Mouse (Mus musculus): ENCODE results near the gene Ppp2r2d. TPM values are rescaled to one million over a fixed set of nuclear protein-coding genes. Genes with fewer than 3 reads are reported as not detected.

Ppp2r2d gene
- polyA plus RNA-seq (2014; fragmentation: Illumina TruSeq; extraction: RNeasy Lipid Tissue Mini Kit (QIAGEN cat#74804); ENCODE audit: low read depth, low replicate concordance) = 39.0 TPM

DNA sequence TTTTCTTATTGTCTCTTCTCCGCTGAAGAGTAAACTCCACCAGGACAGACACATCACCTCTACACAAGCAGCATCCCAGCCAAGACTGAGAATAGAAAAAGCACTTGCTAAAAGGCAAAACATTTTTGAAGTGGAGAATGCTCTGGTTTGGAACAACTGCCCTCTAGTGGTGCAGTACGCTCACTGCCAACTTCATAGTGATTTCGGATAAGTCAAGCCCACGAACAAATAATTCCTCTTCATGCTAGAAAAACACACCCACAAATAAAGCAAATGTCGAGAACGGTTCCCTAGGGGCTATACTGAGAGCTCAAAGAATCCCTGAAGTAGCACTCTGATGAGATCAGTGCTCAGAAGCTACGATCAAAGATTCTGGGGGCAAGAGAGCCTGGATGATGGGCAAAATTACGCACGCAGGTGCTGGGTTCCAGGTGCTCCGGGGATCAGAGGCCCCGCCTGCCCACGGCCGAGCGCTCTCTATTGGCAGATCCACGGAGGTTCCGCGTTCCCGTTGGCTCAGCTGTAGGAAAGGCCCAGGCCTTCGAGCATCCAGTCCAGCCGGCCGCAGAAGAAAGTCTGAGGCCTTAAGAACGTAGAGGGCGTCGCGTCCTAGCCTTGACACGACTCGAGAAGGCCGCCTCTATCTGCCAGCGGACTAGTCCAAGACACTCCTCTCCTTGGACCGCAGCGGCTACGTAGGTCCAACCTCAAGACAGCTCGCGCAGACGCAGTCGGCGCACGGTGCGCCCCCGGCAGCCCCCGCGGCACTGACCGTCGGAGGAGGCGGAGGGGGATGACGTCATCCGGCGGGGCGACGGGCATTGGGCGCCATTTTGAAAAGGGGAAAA is at the start of gene Ppp2r2d, which contains the start of gene Mapk1ip1:
Ppp2r2d (plus strand) TSS at position 536 of the 848 bp plus-strand sequence.
Mapk1ip1 (minus strand) TSS at position 730 of the 848 bp plus-strand sequence.

DNA sequence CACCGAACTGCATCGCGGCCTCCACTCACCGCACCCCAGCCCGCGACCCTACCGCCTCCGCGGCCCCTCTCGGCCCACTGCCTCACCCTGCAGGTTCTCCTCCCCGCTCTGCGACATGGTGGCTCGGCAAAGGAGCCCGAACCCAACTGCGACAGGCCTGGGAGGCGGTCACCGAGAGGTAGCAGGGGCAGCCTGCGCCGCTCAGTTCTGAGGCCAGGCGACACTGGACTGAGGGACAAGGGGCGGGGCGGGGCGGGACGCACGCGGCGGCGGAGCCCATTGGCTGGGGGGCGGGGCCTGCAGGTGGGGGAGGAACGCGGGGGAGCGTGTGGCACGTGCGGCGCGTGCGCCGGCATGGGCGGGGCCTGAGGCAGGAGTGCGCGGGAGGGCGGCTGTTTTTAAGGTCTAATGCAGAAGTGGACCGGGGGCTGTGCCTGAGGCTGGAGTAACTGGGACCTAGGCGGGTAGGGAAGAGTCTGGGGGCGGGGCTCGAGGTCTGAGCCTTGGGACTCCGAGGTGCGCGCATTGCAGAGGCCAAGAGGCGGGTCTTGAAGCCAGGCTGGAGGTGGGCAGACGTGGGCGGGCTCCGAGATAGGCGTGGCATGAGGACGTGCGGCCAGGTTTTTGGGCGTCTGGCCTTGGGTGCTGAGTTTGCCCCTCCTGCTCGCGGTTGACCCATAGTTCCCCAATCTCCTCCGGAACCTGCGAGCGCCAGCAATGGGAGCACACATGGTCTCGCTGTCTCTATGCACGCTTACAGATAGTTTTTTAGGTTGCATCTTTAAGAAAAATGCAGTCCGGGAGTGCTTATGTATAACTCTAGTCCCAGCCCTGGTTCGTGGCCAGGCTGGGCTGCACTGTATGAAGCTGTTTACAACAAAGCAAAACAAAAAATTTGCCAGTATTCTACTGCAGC is 63.7 kb downstream of the Ppp2r2d start, which contains the start of gene Bnip3:
Bnip3 (minus strand) TSS at position 243 of the 916 bp plus-strand sequence.

Other genes with a start within 250 kb of the Ppp2r2d start
- gene Mapk1ip1, start 194 bp downstream of the Ppp2r2d start, polyA plus RNA-seq (2014; fragmentation: Illumina TruSeq; extraction: RNeasy Lipid Tissue Mini Kit (QIAGEN cat#74804); ENCODE audit: low read depth, low replicate concordance) = 31.8 TPM
- 296 TPM for gene Bnip3, start 63.4 kb downstream of the Ppp2r2d start, polyA plus RNA-seq (2014; fragmentation: Illumina TruSeq; extraction: RNeasy Lipid Tissue Mini Kit (QIAGEN cat#74804); ENCODE audit: low read depth, low replicate concordance)
- 0.29 TPM for gene Jakmip3, start 94.7 kb downstream of the Ppp2r2d start, polyA plus RNA-seq (2014; fragmentation: Illumina TruSeq; extraction: RNeasy Lipid Tissue Mini Kit (QIAGEN cat#74804); ENCODE audit: low read depth, low replicate concordance)
- 0.83 TPM for gene Dpysl4, start 239.9 kb downstream of the Ppp2r2d start, polyA plus RNA-seq (2014; fragmentation: Illumina TruSeq; extraction: RNeasy Lipid Tissue Mini Kit (QIAGEN cat#74804); ENCODE audit: low read depth, low replicate concordance)

All from adipose tissue, adult 10 weeks (tissue).